Comparison of ENCODE assay signal across 13 mouse cellular contexts in genomic region chr14:73204016-73204415, GRCm38 (mm10).
A peak's percentile ranks its signal among the peaks of the same experiment; 100 is the strongest.
DNase-seq lines count a peak whose midpoint lies in the region.
"Had no signal": no experiment of that assay in that cellular context is flagged by ENCODE, and none has a peak within 500 bp of the region (broad histone marks: within the 10 kb centered on the region; RNA-seq: fewer than 3 reads in every experiment).

No protein-coding gene starts in this region.

- DNase-seq in cerebellum, adult 9-10 months = peak; percentile 37
- no peak for DNase-seq in cerebellum, postnatal 10 days
- DNase-seq in cerebellum, postnatal 36 days = peak; percentile 5 to 28
- no peak for DNase-seq in cerebellum, adult 8-10 months
- peak; percentile 70 for DNase-seq in brain, adult 2 months (ENCODE audit: low read depth, low spot score)
- DNase-seq in frontal cortex, postnatal 36 days (ENCODE audit: low spot score in 2 of 2) = no peak
- DNase-seq: adrenal gland, postnatal 10 days; adrenal gland, postnatal 36 days; B cell, adult 2 months; embryo, embryonic 11 days; gastrocnemius, postnatal 10 days; gastrocnemius, postnatal 36 days; kidney, adult 2 months had no signal

Comparison
In these comparisons a context has a peak if more than half of its experiments do, and no peak if none do; other contexts are left out.
1. DNase-seq: peak in cerebellum, adult 9-10 months (single experiment), cerebellum, postnatal 36 days (2 of 2) and brain, adult 2 months (single experiment); none in cerebellum, postnatal 10 days (0 of 2), cerebellum, adult 8-10 months (single experiment) and frontal cortex, postnatal 36 days (0 of 2).